ENCODE assay signal across 10 mouse cellular contexts in the genomic region with DNA sequence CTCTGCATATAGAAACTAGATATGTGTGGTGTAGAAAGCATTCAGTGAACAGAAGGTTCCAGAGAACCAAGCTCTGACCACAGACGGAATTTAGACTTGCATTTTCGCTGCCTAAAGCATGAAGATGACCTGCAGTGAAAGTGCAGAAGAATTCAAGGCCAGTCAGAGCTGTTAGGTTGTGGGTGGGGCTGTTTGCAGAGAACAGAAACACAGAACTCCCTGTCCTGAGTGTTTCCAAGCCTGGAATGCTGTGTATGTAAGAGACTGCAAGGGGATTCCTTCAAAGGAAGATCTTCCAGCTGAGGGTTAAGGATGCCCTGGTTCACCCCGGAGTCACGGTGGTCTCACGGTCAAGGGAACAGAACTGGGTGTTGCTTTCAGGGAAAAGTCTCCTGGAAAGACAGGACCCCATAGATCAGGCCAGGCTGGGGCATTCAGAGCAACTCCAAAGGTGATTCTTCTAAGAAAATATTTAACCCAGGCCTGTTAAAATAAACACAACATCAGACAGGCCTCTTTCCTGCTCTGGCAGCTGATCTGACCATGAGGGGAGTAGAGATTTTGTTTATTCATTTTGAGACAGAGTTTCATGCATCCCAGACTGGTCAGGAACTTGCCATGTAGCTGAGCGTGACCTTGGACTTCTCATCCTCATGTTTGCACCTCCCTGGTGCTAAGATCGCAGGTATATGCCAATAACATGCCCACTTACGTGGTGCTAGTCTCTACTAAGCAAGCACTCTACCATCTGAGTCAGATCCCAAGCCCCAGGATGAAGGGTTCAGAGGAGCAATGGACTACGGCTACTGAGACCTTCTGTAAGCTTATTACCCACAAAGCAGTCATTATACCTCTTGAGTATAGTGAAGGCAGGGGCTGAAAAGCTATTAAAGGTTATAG.
A peak's percentile ranks its signal among the peaks of the same experiment; 100 is the strongest.
DNase-seq lines count a peak whose midpoint lies in the region; ATAC-seq lines count a peak whose summit lies in the region.
"Had no signal": no experiment of that assay in that cellular context is flagged by ENCODE, and none has a peak within 500 bp of the region (broad histone marks: within the 10 kb centered on the region; RNA-seq: fewer than 3 reads in every experiment).

No protein-coding gene starts in this region.

- no peak overlapping the region for H3K9ac ChIP-seq in neural tube, embryonic 15.5 days (replicated peaks)
- H3K9ac ChIP-seq in limb, embryonic 12.5 days (replicated peaks): no peak overlapping the region
- no peak overlapping the region for H3K9ac ChIP-seq in stomach, embryonic 16.5 days (ENCODE audit: low read length)

- intact Hi-C loops in heart, postnatal 10 days (cut with DNase I): no loop called here

- H3K4me2 ChIP-seq in neural tube, embryonic 15.5 days: no peak overlapping the region
- H3K4me2 ChIP-seq in limb, embryonic 12.5 days: peak overlapping the region; percentile 31
- H3K4me2 ChIP-seq in stomach, embryonic 16.5 days (ENCODE audit: low read depth, low read length): no peak overlapping the region

- 74% methylated on average over 9 of the region's 9 CpGs for WGBS in heart, embryonic 10.5 days
- 69% methylated on average over 9 of the region's 9 CpGs for WGBS in neural tube, embryonic 15.5 days
- WGBS in limb, embryonic 12.5 days: 71% methylated on average over 9 of the region's 9 CpGs
- 41% methylated on average over 9 of the region's 9 CpGs for WGBS in stomach, embryonic 16.5 days

- no peaks in the 10 kb centered on the region for H3K9me3 ChIP-seq in heart, embryonic 10.5 days
- no peaks in the 10 kb centered on the region for H3K9me3 ChIP-seq in neural tube, embryonic 15.5 days (replicated peaks)
- no peaks in the 10 kb centered on the region for H3K9me3 ChIP-seq in limb, embryonic 12.5 days
- no peaks in the 10 kb centered on the region for H3K9me3 ChIP-seq in stomach, embryonic 16.5 days (replicated peaks; ENCODE audit: control insufficient read depth, low read length)

- peak overlapping the region; percentile 64 for H3K27ac ChIP-seq in heart, embryonic 10.5 days
- 0 out of 2 replicates have a peak overlapping the region, but pooled peaks have one; percentile 43 for H3K27ac ChIP-seq in neural tube, embryonic 15.5 days (replicated peaks)
- H3K27ac ChIP-seq in limb, embryonic 12.5 days: 0 out of 2 replicates have a peak overlapping the region, but pooled peaks have one; percentile 24
- H3K27ac ChIP-seq in stomach, embryonic 16.5 days (ENCODE audit: low read length): peak overlapping the region; percentile 39

- peaks cover 42% of the 10 kb centered on the region for H3K4me1 ChIP-seq in heart, embryonic 10.5 days
- H3K4me1 ChIP-seq in neural tube, embryonic 15.5 days: peaks cover 12% of the 10 kb centered on the region
- peaks cover 28% of the 10 kb centered on the region for H3K4me1 ChIP-seq in limb, embryonic 12.5 days (replicated peaks)
- H3K4me1 ChIP-seq in stomach, embryonic 16.5 days (ENCODE audit: control insufficient read depth, insufficient read depth, low read length): peaks cover 21% of the 10 kb centered on the region

- H3K4me3 ChIP-seq in heart, embryonic 10.5 days: no peak overlapping the region
- no peak overlapping the region for H3K4me3 ChIP-seq in neural tube, embryonic 15.5 days (replicated peaks)
- H3K4me3 ChIP-seq in limb, embryonic 12.5 days (replicated peaks): no peak overlapping the region
- no peak overlapping the region for H3K4me3 ChIP-seq in stomach, embryonic 16.5 days (replicated peaks; ENCODE audit: low read length)
- H3K4me3 ChIP-seq: erythroblast, embryonic 14.5 days had no signal

- no peaks in the 10 kb centered on the region for H3K27me3 ChIP-seq in heart, embryonic 10.5 days (ENCODE audit: insufficient read depth, poor library complexity, severe bottlenecking)
- H3K27me3 ChIP-seq in neural tube, embryonic 15.5 days (replicated peaks): no peaks in the 10 kb centered on the region
- H3K27me3 ChIP-seq in limb, embryonic 12.5 days: peaks cover 21% of the 10 kb centered on the region
- H3K27me3 ChIP-seq in stomach, embryonic 16.5 days (ENCODE audit: control insufficient read depth, insufficient read depth, low read length): no peaks in the 10 kb centered on the region

- no peaks in the 10 kb centered on the region for H3K36me3 ChIP-seq in heart, embryonic 10.5 days
- no peaks in the 10 kb centered on the region for H3K36me3 ChIP-seq in neural tube, embryonic 15.5 days
- no peaks in the 10 kb centered on the region for H3K36me3 ChIP-seq in limb, embryonic 12.5 days
- H3K36me3 ChIP-seq in stomach, embryonic 16.5 days (ENCODE audit: control insufficient read depth, insufficient read depth, low read length): no peaks in the 10 kb centered on the region

- ATAC-seq in neural tube, embryonic 15.5 days (ENCODE audit: low FRiP score): no peak
- 0 out of 2 replicates have a peak, but pooled peaks have one; percentile 27 for ATAC-seq in limb, embryonic 12.5 days (ENCODE audit: insufficient number of reproducible peaks, insufficient read depth, low FRiP score, low TSS enrichment, low read depth)
- ATAC-seq in stomach, embryonic 16.5 days (ENCODE audit: insufficient read depth, low FRiP score): no peak

- DNase-seq in heart, embryonic 10.5 days (ENCODE audit: low spot score): no peak
- DNase-seq in heart, postnatal 10 days: no peak
- no peak for DNase-seq in neural tube, embryonic 10.5 days (ENCODE audit: extremely low spot score, low spot score)
- no peak for DNase-seq in layer of hippocampus, postnatal 25 days (ENCODE audit: extremely low spot score in 1 of 2, low spot score in 1 of 2)
- no peak for DNase-seq in adrenal gland, postnatal 36 days
- DNase-seq: cerebellum, postnatal 36 days had no signal
